Mouse (Mus musculus): ENCODE data around the gene Nat9.

Gene Nat9

GRCm38 (mm10) chr11:115173549-115174339 is 13.9 kb downstream of the Nat9 start:
- peak; percentile 70 for DNase-seq

GRCm38 (mm10) chr11:115172825-115173287 is 14.8 kb downstream of the Nat9 start:
- DNase-seq = peak; percentile 59

- no peak for DNase-seq
These were observed 16.5 kb downstream of the Nat9 start for GRCm38 (mm10) chr11:115171125-115171524.

GRCm38 (mm10) chr11:115169430-115169829 is 18.2 kb downstream of the Nat9 start:
- no peak for DNase-seq

- DNase-seq = no peak
These were observed 19.9 kb downstream of the Nat9 start for GRCm38 (mm10) chr11:115167631-115168249.

GRCm38 (mm10) chr11:115166776-115167175 is 20.9 kb downstream of the Nat9 start:
- DNase-seq = no peak

- DNase-seq = peak; percentile 78
These were observed 22.7 kb downstream of the Nat9 start for GRCm38 (mm10) chr11:115164976-115165374.

- DNase-seq = no peak
These were observed 23.2 kb downstream of the Nat9 start for GRCm38 (mm10) chr11:115164341-115164975.

- peak; percentile 51 for DNase-seq
These were observed 24.0 kb downstream of the Nat9 start for GRCm38 (mm10) chr11:115163568-115164150.

- DNase-seq = peak; percentile 100
These were observed 24.7 kb downstream of the Nat9 start, which contains the start of gene Slc9a3r1 for GRCm38 (mm10) chr11:115162832-115163480. Slc9a3r1 (plus strand) TSS chr11:115163341.

- no peak for DNase-seq
These were observed 25.5 kb downstream of the Nat9 start for GRCm38 (mm10) chr11:115162205-115162601.

GRCm38 (mm10) chr11:115161578-115162204 is 26.0 kb downstream of the Nat9 start:
- peak; percentile 61 for DNase-seq

GRCm38 (mm10) chr11:115160883-115161577 is 26.6 kb downstream of the Nat9 start:
- peak; percentile 78 for DNase-seq

GRCm38 (mm10) chr11:115160016-115160797 is 27.5 kb downstream of the Nat9 start:
- peak; percentile 95 for DNase-seq

- DNase-seq = peak; percentile 50
These were observed 29.5 kb downstream of the Nat9 start for GRCm38 (mm10) chr11:115157933-115158719.

GRCm38 (mm10) chr11:115155053-115155634 is 32.5 kb downstream of the Nat9 start:
- no peak for DNase-seq

- DNase-seq = peak; percentile 91
These were observed 33.9 kb downstream of the Nat9 start for GRCm38 (mm10) chr11:115153699-115154292.

GRCm38 (mm10) chr11:115153088-115153487 is 34.6 kb downstream of the Nat9 start:
- no peak for DNase-seq

All from lung, postnatal 36 days (tissue).